Mouse (Mus musculus) bone marrow macrophage, adult 2 months (primary cell): Measurements from ENCODE around the gene Ccdc107. TPM values are rescaled to one million over a fixed set of nuclear protein-coding genes. Genes with fewer than 3 reads are reported as not detected.

Source experiments
- H3K27ac ChIP-seq: 2 replicates; pipeline ENCODE4 v1.5.1; 2012; ENCODE audit warnings: low read depth, low read length; ENCODE audit not compliant: insufficient read depth
- H3K4me1 ChIP-seq: 2 replicates; pipeline ENCODE4 v1.6.1; 2012; ENCODE audit warnings: low read length; ENCODE audit not compliant: control insufficient read depth, insufficient read depth
- H3K4me3 ChIP-seq: 2 replicates; pipeline ENCODE4 v1.5.1; 2012; ENCODE audit warnings: mild to moderate bottlenecking, low read length, moderate library complexity; ENCODE audit not compliant: insufficient read depth
- CTCF ChIP-seq: IDR thresholded peaks from 2 replicates; pipeline ENCODE4 v1.5.1; 2012; ENCODE audit warnings: low read depth, mild to moderate bottlenecking, low read length, moderate library complexity
- POLR2A ChIP-seq: IDR thresholded peaks from 2 replicates; pipeline ENCODE4 v1.6.1; 2012; ENCODE audit warnings: mild to moderate bottlenecking, low read depth, low read length, borderline replicate concordance
- polyA plus RNA-seq: library from polyadenylated mRNA; stranded (reverse); fragments of >200 nt; gene quantifications from 2 replicates; pipeline ENCODE4 v1.2.4, GENCODE M21; 2012; ENCODE audit not compliant: missing spikeins, insufficient read depth, insufficient read length

Gene Ccdc107
- polyA plus RNA-seq, 1 experiment, result 33.0 TPM

DNA sequence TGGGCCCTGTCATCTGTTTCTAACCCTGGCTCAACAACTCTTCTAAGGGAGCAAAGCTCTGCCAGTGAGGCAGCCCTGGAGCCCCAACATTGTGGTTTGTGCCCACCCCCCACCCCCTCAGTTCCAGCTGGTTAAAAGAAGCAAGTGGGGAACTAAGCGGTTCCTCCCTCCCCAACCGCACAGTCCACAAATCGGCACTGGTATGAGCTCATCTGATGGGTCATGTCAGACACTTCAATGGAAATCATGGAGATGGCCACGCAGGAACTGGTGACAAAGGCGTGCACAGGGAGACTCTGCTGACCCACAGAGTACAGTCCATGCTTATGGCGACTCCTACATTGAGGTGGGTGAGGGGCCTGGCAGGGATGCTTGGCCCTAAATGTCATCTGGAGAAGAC, 26.8 kb upstream of the Ccdc107 start:
- H3K27ac ChIP-seq, result peak overlapping the region; percentile 99
- H3K4me1 ChIP-seq, result peaks cover 49% of the 10 kb centered on the region
- H3K4me3 ChIP-seq, result peak overlapping the region; percentile 26
- TF ChIP-seq CTCF, result no peak
- no peak for TF ChIP-seq POLR2A

DNA sequence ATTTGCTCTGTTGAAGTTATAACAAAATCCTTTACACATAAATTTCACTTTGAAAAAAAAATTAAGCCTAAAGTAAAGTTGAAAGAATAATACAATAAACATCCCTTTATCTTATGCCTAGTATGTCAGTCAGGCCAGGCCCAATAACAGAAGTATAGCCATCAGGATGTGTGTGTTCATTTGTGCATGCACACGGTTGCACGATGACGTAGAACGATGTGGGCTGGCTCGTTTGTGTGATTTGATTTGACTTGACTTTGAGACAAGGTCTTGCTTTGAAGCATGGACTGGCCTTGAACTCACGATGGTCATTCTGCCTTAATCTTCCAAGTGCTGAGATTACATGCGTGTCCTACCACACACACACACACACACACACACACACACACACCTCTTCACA, 25.8 kb upstream of the Ccdc107 start:
- no peak for TF ChIP-seq POLR2A
- Histone ChIP-seq H3K4me3 (no peak overlapping the region), H3K27ac (peak overlapping the region; percentile 99), H3K4me1 (peaks cover 43% of the 10 kb centered on the region)

DNA sequence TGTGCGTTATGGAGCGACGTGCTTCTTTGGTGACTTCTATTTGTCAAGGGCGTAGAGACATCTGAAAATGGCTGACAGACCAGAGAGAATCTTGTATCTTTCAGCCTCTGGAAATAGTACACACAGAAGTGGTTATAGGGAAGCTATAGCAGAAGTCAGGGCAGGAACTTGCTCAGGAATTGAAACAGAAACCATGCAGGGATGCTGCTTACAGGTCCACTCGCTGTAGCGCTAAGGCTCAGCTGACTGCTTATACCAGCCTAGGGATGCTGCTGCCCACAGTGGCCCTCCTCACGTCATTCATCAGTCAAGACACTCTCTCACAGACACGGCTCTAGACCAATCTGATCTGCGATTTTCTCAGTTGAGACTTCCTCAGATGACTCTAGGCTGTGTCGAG, 22.4 kb upstream of the Ccdc107 start:
- TF ChIP-seq POLR2A (no peak), CTCF (no peak)
- Histone ChIP-seq H3K4me3 (no peak overlapping the region), H3K4me1 (peaks cover 58% of the 10 kb centered on the region), H3K27ac (peak overlapping the region; percentile 25; the same call in 1 of the 2 replicates)

DNA sequence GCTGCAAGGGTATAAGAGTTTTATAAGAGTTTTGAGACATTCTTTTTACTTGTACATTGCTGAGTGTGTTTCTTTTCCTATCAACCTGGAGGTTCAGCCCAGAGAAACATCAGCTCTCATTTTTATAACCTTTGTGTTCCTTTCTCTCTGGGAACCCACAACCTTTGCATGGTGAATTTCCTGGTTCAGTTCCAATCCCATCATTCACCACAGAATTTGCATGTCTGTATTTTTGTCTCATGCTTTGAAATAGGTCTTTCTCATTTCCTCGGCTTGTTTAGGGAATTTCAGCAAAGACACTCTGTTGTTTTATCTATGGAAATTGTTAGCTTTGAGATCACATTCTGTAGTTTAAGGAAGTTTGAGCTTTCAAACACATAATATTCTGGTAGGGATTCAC, 19.1 kb upstream of the Ccdc107 start:
- TF ChIP-seq POLR2A, result no peak
- TF ChIP-seq CTCF, result no peak
- Histone ChIP-seq H3K27ac (peak overlapping the region; percentile 83), H3K4me1 (peaks cover 55% of the 10 kb centered on the region), H3K4me3 (no peak overlapping the region)

DNA sequence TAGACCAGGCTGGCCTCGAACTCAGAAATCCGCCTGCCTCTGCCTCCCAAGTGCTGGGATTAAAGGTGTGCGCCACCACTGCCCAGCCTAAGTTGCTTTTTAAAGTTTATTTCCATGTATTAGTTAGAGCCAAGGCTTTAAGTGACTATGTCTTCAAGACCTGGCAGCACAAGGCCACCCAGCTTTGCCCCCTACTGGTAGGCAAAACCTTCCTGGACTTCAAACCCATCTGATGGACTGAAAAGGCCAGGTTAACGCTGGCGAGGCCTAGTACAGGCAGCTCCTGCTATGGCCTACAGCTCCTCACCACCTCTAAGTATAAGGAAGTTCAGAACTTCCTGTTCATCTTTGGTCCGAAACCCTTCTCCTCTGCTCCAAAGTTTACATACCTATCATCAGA, 16.1 kb upstream of the Ccdc107 start:
- Histone ChIP-seq H3K27ac (peak overlapping the region; percentile 37), H3K4me3 (no peak overlapping the region), H3K4me1 (peaks cover 51% of the 10 kb centered on the region)
- TF ChIP-seq POLR2A (no peak), CTCF (no peak)

DNA sequence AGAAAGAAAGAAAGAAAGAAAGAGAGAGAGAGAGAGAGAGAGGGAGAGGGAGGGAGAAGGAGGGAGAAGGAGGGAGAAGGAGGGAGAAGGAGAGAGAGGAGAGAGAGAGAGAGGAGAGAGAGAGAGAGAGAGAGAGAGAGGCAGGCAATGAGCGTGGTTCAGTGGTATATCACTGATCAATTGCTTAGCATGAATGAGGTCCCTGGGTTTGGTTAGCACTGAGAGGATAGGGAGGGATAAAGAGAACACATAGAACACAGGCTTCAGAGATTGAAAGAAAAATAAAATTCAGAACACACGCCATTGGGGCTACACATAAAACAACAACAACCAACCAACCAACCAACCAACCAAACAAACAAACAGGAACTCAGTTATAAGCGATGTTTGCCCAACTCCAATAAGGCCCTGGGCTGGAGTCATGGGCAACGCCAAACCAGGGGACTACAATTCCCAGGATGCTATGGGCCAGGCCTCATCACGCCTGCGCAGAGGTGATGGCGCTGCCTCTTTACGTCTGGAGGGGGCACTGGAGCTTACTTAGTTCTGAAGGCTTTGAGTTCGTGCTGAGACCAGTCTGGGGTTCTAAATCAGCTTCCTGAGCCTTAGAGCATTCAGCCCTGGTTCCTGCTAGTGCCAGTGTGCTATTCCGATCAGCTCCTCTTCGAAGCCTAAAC, 14.7 kb upstream of the Ccdc107 start:
- TF ChIP-seq CTCF, result 0 out of 2 replicates have a peak, but pooled peaks have one; percentile 13
- no peak for TF ChIP-seq POLR2A
- Histone ChIP-seq H3K27ac (peak overlapping the region; percentile 69), H3K4me3 (peak overlapping the region; percentile 53), H3K4me1 (peaks cover 52% of the 10 kb centered on the region)

DNA sequence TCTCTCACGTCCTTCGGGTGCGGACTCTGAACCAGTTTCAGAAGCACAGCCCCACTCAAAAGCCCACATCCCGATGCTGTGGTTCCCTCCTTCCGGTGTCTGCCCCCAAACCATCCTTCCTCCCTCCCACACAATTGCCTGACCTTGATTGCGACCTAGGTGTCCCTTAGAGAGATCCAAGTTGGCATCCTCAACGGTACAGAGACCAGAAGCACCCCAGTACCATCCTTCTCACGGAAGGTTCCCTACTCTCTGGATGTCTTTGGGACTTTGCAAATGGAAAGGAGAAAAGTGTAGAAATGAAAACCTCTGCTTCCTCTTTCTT, 14.2 kb upstream of the Ccdc107 start:
- TF ChIP-seq CTCF (no peak; the same call in 1 of the 2 replicates), POLR2A (no peak)
- H3K4me1 ChIP-seq, result peaks cover 47% of the 10 kb centered on the region
- peak overlapping the region; percentile 69 for H3K27ac ChIP-seq
- H3K4me3 ChIP-seq, result peak overlapping the region; percentile 53

- no peak overlapping the region for H3K4me3 ChIP-seq
- H3K4me1 ChIP-seq, result peaks cover 43% of the 10 kb centered on the region
- H3K27ac ChIP-seq, result peak overlapping the region; percentile 69
Measured at GRCm38 (mm10) chr4:43478906-43479832, 13.5 kb upstream of the Ccdc107 start.

DNA sequence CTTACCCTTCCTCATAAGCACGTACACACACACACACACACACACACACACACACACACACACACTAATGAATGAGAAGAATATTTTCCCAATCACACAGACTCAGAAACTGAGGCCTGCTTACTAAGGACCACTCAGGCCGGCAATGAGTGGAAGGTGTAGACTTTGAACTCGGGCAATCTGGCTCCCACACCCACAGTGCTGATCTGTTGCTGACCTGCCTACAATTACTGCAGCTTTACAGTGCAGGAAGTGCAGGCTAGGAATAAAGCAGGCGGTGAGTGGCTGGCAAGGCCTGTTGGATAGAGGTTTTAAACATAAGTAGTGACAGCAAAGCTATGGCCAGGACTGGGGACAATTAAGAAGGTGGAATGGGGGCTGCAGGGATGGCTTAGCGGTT, 11.7 kb upstream of the Ccdc107 start:
- TF ChIP-seq POLR2A (no peak), CTCF (no peak)
- Histone ChIP-seq H3K4me3 (no peak overlapping the region), H3K27ac (no peak overlapping the region), H3K4me1 (peaks cover 28% of the 10 kb centered on the region)

More at GRCm38 (mm10) chr4:43478906-43479832, 13.5 kb upstream of the Ccdc107 start:
- no peak for TF ChIP-seq POLR2A
- peak; percentile 67 for TF ChIP-seq CTCF

DNA sequence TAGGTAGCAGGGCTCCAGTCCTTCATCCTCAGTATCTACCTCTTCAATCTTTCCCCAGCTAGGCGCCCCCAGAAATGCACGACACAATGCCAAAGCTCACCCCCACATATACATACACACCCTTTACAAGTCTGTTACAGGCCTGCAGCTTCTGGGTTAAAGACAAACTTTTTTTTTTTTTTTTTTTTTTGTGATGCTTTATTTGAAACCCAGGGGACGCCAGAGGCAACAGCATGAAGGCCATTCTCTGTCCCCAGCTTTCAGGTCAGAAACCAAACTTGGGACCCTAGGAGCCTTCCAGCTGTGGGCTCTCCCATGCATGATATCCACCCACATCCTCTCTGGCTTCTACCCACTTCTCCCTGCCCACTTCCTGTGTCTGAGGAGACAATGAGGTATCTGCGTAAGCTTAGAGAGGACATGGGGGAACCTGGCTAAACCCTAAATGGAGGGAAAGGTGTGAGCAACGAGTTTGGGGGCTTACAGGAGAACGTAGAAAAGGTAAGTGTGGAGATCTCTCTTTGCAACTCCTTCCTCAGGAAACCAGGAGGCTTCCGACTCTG, 10.7 kb upstream of the Ccdc107 start:
- Histone ChIP-seq H3K27ac (no peak overlapping the region), H3K4me3 (no peak overlapping the region), H3K4me1 (peaks cover 20% of the 10 kb centered on the region)
- TF ChIP-seq POLR2A (no peak), CTCF (no peak)
